Mouse (Mus musculus) intestine, embryonic 16.5 days (tissue): ENCODE measurements around the gene Srpk1. TPM values are rescaled to one million over a fixed set of nuclear protein-coding genes. Genes with fewer than 3 reads are reported as not detected.

Experiments used
- ATAC-seq: fragments of 200-750 bp; cut with Nextera tagmentation; 2 replicates; pipeline ENCODE4 v1.8.0; 2017; ENCODE audit warnings: moderate TSS enrichment, moderate library complexity
- H3K27ac ChIP-seq: fragments of 300-500 bp; sonication (generic); 2 replicates; pipeline ENCODE4 v1.5.1; 2014; ENCODE audit warnings: mild to moderate bottlenecking, low read length
- H3K27me3 ChIP-seq: fragments of 300-500 bp; sonication (generic); replicated peaks from 2 replicates; pipeline ENCODE4 v1.6.1; 2014; ENCODE audit warnings: low read length, control low read depth, mixed read lengths; ENCODE audit not compliant: control insufficient read depth, insufficient read depth
- H3K36me3 ChIP-seq: fragments of 300-500 bp; sonication (generic); 2 replicates; pipeline ENCODE4 v1.6.1; 2014; ENCODE audit warnings: low read length, control low read depth; ENCODE audit not compliant: control insufficient read depth, insufficient read depth
- H3K4me1 ChIP-seq: fragments of 300-500 bp; sonication (generic); 2 replicates; pipeline ENCODE4 v1.6.1; 2014; ENCODE audit warnings: low read length, control low read depth, mixed read lengths; ENCODE audit not compliant: control insufficient read depth, insufficient read depth
- H3K4me2 ChIP-seq: fragments of 300-500 bp; sonication (generic); 2 replicates; pipeline ENCODE4 v1.6.1; 2014; ENCODE audit warnings: low read depth, low read length, control low read depth
- H3K4me3 ChIP-seq: fragments of 300-500 bp; sonication (generic); 2 replicates; pipeline ENCODE4 v1.5.1; 2014; ENCODE audit warnings: mild to moderate bottlenecking, low read length
- H3K9ac ChIP-seq: fragments of 300-500 bp; sonication (generic); 2 replicates; pipeline ENCODE4 v1.6.1; 2014; ENCODE audit warnings: low read depth, low read length
- H3K9me3 ChIP-seq: fragments of 300-500 bp; sonication (generic); 2 replicates; pipeline ENCODE4 v1.6.1; 2016; ENCODE audit warnings: low read length, control low read depth; ENCODE audit not compliant: control insufficient read depth
- WGBS: fragments of 180-500 bp; shearing (Covaris S2); extraction: QIAGEN DNeasy Blood & Tissue Kit; methylation state at CpG from one replicate; pipeline ENCODE4 v1.1.7; 2014; 5-methylcytosine and 5-hydroxymethylcytosine counted together
- polyA plus RNA-seq: library from polyadenylated mRNA; unstranded; fragments of >200 nt; fragmentation: Nextera tagmentation; extraction: Ambion mirVana; gene quantifications from 2 replicates; pipeline ENCODE4 v1.2.1, GENCODE M21; 2015

Gene Srpk1
- polyA plus RNA-seq, 1 experiment from 2014 or later: 83.2 TPM

DNA sequence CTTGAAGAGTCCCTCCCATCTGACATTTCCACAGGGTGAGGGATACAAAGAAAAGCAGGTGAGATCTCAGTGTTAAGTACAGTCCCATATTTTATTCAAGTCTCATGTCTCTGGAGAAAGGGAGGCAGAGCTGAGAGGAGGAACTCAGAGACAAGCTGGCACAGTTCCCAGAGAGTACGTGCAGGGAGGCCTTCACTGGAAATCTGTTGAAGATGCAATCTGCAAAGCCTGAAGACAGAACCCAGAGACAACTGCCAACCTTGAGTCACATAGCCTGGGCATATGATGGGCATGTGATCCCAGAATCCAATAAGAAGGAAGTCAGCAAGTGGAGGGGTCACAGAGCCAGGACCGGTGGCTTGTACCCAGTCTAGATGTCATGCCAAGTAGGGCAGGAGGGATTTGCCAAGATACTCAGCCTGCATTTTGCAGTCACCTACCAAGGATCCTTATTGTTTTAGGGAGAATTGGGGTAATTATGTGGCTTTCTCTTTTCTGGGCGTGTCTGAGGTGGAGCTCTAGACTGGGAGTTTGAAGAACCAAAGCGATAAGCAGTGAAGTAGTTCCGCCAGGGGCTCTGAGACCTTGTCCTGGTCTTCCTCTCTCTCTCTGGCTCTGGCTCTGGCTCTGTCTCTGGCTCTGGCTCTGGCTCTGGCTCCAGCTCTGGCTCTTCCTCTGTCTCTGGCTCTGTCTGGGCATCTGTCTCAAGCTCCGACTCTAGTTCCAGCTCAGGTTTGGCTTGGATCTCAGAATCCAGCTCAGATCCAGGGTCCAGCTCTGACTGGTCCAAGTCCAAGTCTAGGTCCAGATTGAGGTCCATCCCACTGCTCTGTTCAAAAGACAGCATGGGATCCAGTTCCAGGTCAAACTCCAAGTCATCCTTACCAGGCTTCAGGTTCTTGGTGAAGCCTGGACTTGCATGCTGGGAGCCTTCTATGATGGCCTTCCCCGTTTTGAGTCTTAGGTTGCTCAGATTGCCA lies 15.5 kb upstream of the Srpk1 start:
- Histone ChIP-seq H3K9ac (no peak overlapping the region), H3K27ac (no peak overlapping the region), H3K4me3 (no peak overlapping the region), H3K9me3 (no peaks in the 10 kb centered on the region), H3K4me1 (no peaks in the 10 kb centered on the region), H3K36me3 (no peaks in the 10 kb centered on the region), H3K4me2 (no peak overlapping the region), H3K27me3 (no peaks in the 10 kb centered on the region)
- WGBS: 80% methylated on average over 7 of the region's 7 CpGs
- no peak for ATAC-seq

DNA sequence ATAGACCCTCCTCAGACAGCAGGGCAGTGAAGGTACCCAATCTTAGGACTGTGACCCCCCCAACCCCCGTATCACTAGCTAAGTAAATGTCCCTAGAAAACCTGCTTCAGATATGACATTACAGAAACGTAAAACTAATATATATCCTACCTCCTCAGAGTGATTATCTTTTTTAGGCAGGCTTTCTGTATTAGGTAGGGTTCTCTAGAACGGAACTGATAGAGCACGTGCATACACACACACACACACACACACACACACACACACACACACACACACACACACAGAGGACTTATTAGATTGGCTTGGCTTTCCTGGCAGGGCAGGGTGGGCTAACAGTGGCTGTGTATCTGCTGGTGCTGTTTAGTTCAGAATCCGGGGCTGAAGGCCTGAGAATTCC lies 13.3 kb upstream of the Srpk1 start:
- ATAC-seq: no peak
- Histone ChIP-seq H3K27ac (no peak overlapping the region), H3K4me2 (no peak overlapping the region), H3K9me3 (no peaks in the 10 kb centered on the region), H3K4me3 (no peak overlapping the region), H3K36me3 (no peaks in the 10 kb centered on the region), H3K4me1 (no peaks in the 10 kb centered on the region), H3K27me3 (no peaks in the 10 kb centered on the region), H3K9ac (no peak overlapping the region)
- 77% methylated on average over 5 of the region's 5 CpGs for WGBS

DNA sequence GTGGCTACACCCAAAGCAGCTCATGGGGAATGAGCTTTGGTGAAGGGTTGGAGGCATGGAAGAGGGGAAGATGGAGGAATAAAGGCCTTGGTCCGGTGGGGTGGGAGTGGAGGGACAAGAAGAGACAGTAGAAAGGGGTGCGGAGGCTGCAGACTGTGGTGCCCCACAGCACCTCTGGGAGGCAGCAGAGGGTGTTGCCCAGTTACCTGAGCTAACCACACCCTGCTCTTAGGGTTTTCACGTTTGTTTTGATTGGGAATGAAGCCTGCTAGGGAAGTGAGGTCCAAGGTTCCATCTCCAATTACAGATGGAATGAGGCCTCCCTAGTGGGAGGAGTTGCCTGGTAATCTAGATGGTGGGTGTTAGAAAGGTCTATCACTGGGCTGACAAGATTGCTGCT lies 6.6 kb upstream of the Srpk1 start:
- Histone ChIP-seq H3K27ac (no peak overlapping the region), H3K9me3 (no peaks in the 10 kb centered on the region), H3K36me3 (no peaks in the 10 kb centered on the region), H3K27me3 (no peaks in the 10 kb centered on the region), H3K4me1 (peaks cover 12% of the 10 kb centered on the region), H3K4me3 (no peak overlapping the region), H3K9ac (no peak overlapping the region), H3K4me2 (no peak overlapping the region)
- ATAC-seq: peak; percentile 89
- 42% methylated on average over 3 of the region's 3 CpGs for WGBS

DNA sequence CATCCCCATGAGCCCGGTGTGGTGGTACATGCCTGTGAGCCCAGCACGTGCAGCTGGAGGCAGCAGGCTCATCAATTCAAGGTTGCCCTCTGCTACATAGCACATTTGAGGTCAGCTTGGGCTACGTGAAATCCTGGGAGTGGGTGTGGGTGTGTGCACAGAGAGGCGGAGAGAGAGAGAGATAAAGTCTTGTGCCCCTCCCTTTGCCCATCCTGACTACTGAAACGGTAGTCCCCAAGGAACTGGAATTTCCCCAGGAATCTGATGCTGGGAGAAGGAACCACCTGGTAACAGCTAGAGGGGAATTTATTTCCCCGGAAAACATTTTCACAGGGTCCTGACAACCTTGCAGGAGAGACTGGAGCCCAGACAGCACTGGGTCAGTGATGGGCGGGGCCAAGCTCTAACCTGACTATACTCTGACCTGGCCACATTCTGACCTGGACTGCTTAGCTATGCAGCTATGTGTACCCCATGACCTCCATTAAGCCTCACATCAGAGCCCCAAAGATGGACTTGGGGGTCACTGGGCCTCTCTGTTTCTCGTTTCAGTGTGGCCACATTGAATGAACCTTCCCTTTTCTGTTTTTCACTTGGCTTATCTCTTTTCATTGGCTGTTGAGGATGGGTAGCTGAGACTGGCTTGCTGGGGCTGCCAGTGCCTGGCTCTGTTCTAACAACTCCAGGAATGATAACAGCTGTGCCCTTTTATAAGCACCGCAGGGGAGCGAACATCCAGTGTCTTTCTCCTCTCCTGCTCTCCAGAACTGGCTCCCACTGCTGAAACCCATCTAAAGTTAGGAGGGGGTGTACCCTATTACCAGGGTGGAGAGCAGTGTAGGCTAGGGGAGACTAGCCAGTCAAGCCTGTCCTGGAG lies 6.0 kb upstream of the Srpk1 start:
- WGBS: 37% methylated on average over 10 of the region's 10 CpGs
- H3K4me2 ChIP-seq: no peak overlapping the region
- H3K4me1 ChIP-seq: peaks cover 12% of the 10 kb centered on the region
- ATAC-seq: peak; percentile 45; the same call in 1 of the 2 replicates
- no peak overlapping the region for H3K4me3 ChIP-seq
- H3K9me3 ChIP-seq: no peaks in the 10 kb centered on the region
- H3K27me3 ChIP-seq: no peaks in the 10 kb centered on the region
- no peak overlapping the region for H3K9ac ChIP-seq
- H3K27ac ChIP-seq: no peak overlapping the region
- no peaks in the 10 kb centered on the region for H3K36me3 ChIP-seq

DNA sequence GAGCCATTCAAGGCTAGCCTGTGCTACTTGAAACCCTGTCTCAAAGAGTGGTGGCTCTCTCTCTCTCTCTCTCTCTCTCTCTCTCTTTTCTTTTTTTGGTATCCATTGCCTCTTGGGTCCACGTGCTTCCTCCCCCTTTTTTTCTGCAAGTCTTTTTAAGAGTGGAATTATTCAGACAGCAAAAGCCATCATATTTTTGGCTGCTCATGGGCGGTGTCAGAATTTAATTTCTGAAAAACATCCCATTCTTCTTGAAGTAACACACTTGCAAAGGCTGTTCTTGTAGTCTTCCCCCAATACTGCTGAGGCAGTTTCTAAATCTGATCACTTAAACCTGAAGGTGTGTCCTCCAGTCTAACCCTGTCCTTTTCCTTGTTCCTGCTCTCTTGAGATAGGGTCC lies 4.4 kb upstream of the Srpk1 start:
- Histone ChIP-seq H3K4me1 (peaks cover 16% of the 10 kb centered on the region), H3K4me2 (no peak overlapping the region), H3K4me3 (no peak overlapping the region), H3K27me3 (no peaks in the 10 kb centered on the region), H3K9ac (no peak overlapping the region), H3K9me3 (no peaks in the 10 kb centered on the region), H3K36me3 (no peaks in the 10 kb centered on the region), H3K27ac (no peak overlapping the region)
- ATAC-seq: no peak
- WGBS: 86% methylated on average over 2 of the region's 2 CpGs

DNA sequence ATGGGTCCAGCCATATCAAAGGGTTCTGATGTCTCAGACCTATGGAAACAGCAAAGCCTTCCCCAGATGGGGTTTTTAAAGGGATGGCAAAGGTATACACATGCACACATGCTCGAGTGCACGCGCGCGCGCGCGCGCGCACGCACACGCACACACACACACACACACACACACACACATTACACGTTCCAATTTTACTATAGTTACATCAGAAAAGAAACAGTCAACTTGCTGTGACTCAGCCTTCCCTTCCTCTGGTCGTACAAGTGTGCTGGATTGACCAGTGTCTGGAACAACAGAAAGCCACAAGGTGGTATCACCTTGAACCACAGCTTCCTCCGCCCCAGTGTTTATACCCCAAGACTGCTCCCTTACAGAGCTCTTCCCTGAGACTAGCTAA lies 2.8 kb upstream of the Srpk1 start:
- no peaks in the 10 kb centered on the region for H3K27me3 ChIP-seq
- ATAC-seq: no peak
- WGBS: 89% methylated on average over 15 of the region's 15 CpGs
- H3K4me1 ChIP-seq: peaks cover 25% of the 10 kb centered on the region
- H3K4me3 ChIP-seq: no peak overlapping the region
- no peaks in the 10 kb centered on the region for H3K36me3 ChIP-seq
- H3K9ac ChIP-seq: no peak overlapping the region
- no peaks in the 10 kb centered on the region for H3K9me3 ChIP-seq
- no peak overlapping the region for H3K27ac ChIP-seq
- no peak overlapping the region for H3K4me2 ChIP-seq

DNA sequence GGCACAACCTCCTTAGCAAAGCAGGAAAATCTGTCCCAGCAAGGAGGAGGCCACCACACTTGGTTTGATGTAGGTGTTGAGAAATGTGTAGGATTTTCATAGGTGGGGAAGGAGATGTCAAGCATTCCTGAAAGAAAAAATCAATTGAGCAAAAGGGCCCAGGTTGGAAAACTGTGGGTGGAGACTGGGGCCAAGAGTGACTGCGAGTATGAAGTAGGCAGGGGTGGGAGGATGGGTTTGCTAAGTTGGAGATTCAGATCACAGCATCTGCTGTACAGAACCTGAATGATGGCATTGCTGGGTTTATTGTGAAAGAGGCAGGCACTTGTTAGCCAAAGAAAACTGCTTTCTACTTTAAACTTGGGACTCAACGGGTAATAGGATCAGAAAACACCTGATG lies 2.3 kb upstream of the Srpk1 start:
- Histone ChIP-seq H3K9ac (no peak overlapping the region), H3K4me2 (no peak overlapping the region), H3K9me3 (no peaks in the 10 kb centered on the region), H3K27ac (no peak overlapping the region), H3K4me3 (no peak overlapping the region), H3K4me1 (peaks cover 25% of the 10 kb centered on the region), H3K36me3 (no peaks in the 10 kb centered on the region), H3K27me3 (no peaks in the 10 kb centered on the region)
- 70% methylated on average over 2 of the region's 2 CpGs for WGBS
- no peak for ATAC-seq

DNA sequence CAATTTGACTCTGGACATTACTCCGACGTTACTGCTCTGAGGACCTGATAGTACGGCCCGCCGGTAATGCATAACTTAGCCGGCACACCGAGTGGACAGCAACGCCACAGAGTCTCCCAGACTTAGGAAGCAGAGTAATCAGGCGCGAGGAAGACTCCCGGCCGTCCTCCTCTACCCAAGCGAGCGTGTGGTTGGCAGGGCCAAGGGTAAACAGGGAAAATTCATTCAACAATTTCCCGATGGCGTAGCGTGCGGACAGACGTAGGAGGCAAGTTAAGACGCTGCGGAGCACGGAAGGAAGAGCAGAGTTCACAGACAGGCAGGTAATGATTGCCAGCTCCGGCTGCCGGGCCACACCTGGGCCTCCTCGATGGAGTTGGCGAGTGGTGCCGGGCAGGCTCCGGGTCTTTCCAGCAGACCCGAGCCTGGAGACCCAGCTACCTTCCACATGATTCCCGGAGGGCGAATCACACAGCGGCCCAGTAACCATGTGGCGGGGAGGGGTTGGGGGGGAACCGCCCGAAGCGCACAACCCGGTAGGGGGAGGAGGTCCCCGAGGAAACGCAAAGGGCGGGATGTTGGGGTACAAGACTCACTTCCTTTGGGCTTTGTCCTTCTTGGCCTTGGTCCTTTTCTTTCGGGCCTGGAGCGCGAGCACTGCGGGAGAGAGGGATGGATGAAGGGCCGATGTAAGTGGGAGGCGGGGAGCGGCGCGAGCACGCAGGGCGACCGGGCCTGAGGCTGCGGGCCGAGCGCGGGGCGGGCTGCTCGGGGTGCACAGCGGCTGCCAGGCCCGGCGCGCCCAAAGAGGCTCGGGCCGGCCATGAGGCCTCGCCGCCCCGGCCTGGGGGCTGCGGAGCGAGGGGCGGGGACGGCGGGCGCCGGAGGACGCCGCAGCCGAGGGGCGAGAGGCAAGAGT lies 869 bp downstream of the Srpk1 start:
- ATAC-seq: peak; percentile 73
- under 1% methylated on average over 76 of the region's 78 CpGs for WGBS

More for the DNA sequence above, 869 bp downstream of the Srpk1 start:
- Histone ChIP-seq H3K4me2 (peak overlapping the region; percentile 70), H3K4me1 (peaks cover 17% of the 10 kb centered on the region), H3K9me3 (no peaks in the 10 kb centered on the region), H3K9ac (peak overlapping the region; percentile 94), H3K27me3 (no peaks in the 10 kb centered on the region), H3K4me3 (peak overlapping the region; percentile 99), H3K27ac (peak overlapping the region; percentile 94), H3K36me3 (no peaks in the 10 kb centered on the region)
